Mouse (Mus musculus): ENCODE results near the gene Ap1m2. TPM values are rescaled to one million over a fixed set of nuclear protein-coding genes. Genes with fewer than 3 reads are reported as not detected.

Gene Ap1m2
- polyA plus RNA-seq, 1 experiment from 2014 or later = 46.9 TPM

Other genes with a start within 250 kb of the Ap1m2 start
- 0.39 and 1.5 TPM in 2 replicates for gene Zglp1, start 245.2 kb downstream of the Ap1m2 start, polyA plus RNA-seq (2015; fragmentation: Nextera tagmentation; extraction: Ambion mirVana)
- gene Gm49373, start 239.2 kb downstream of the Ap1m2 start, polyA plus RNA-seq (2015; fragmentation: Nextera tagmentation; extraction: Ambion mirVana) = 0.72 and 1.0 TPM in 2 replicates
- gene Fdx1l, start 238.7 kb downstream of the Ap1m2 start, polyA plus RNA-seq (2015; fragmentation: Nextera tagmentation; extraction: Ambion mirVana) = 61.0 and 65.4 TPM in 2 replicates
- gene Gm38431, start 220.3 kb downstream of the Ap1m2 start, polyA plus RNA-seq (2015; fragmentation: Nextera tagmentation; extraction: Ambion mirVana) = 1.6 and 2.9 TPM in 2 replicates
- gene Raver1, start 220.3 kb downstream of the Ap1m2 start, polyA plus RNA-seq (2015; fragmentation: Nextera tagmentation; extraction: Ambion mirVana) = 55.4 and 65.8 TPM in 2 replicates
- 13.9 and 16.0 TPM in 2 replicates for gene Tyk2, start 181.1 kb downstream of the Ap1m2 start, polyA plus RNA-seq (2015; fragmentation: Nextera tagmentation; extraction: Ambion mirVana)
- 296 and 300 TPM in 2 replicates for gene Cdc37, start 162.4 kb downstream of the Ap1m2 start, polyA plus RNA-seq (2015; fragmentation: Nextera tagmentation; extraction: Ambion mirVana)
- gene Pde4a, start 146.6 kb downstream of the Ap1m2 start, polyA plus RNA-seq (2015; fragmentation: Nextera tagmentation; extraction: Ambion mirVana) = 7.5 and 9.4 TPM in 2 replicates
- 73.2 and 76.4 TPM in 2 replicates for gene Keap1, start 73.0 kb downstream of the Ap1m2 start, polyA plus RNA-seq (2015; fragmentation: Nextera tagmentation; extraction: Ambion mirVana)
- gene S1pr5, start 63.9 kb downstream of the Ap1m2 start, polyA plus RNA-seq (2015; fragmentation: Nextera tagmentation; extraction: Ambion mirVana) = 4.5 and 5.0 TPM in 2 replicates
- gene Atg4d, start 47.0 kb downstream of the Ap1m2 start, polyA plus RNA-seq (2015; fragmentation: Nextera tagmentation; extraction: Ambion mirVana) = 40.5 and 44.8 TPM in 2 replicates
- gene Kri1, start 24.4 kb downstream of the Ap1m2 start, polyA plus RNA-seq (2015; fragmentation: Nextera tagmentation; extraction: Ambion mirVana) = 18.2 and 19.0 TPM in 2 replicates
- 57.8 and 63.0 TPM in 2 replicates for gene Cdkn2d, start 20.9 kb downstream of the Ap1m2 start, polyA plus RNA-seq (2015; fragmentation: Nextera tagmentation; extraction: Ambion mirVana)
- gene Slc44a2, start 8.4 kb upstream of the Ap1m2 start, polyA plus RNA-seq (2015; fragmentation: Nextera tagmentation; extraction: Ambion mirVana) = 133 and 143 TPM in 2 replicates
- gene Ilf3, start 55.5 kb upstream of the Ap1m2 start, polyA plus RNA-seq (2015; fragmentation: Nextera tagmentation; extraction: Ambion mirVana) = 179 and 180 TPM in 2 replicates
- gene Qtrt1, start 99.5 kb upstream of the Ap1m2 start, polyA plus RNA-seq (2015; fragmentation: Nextera tagmentation; extraction: Ambion mirVana) = 47.5 and 48.6 TPM in 2 replicates
- gene Dnm2, start 112.6 kb upstream of the Ap1m2 start, polyA plus RNA-seq (2015; fragmentation: Nextera tagmentation; extraction: Ambion mirVana) = 79.7 and 85.9 TPM in 2 replicates
- 113 and 123 TPM in 2 replicates for gene Tmed1, start 197.9 kb upstream of the Ap1m2 start, polyA plus RNA-seq (2015; fragmentation: Nextera tagmentation; extraction: Ambion mirVana)
- 5.1 and 6.9 TPM in 2 replicates for gene AB124611, start 213.8 kb upstream of the Ap1m2 start, polyA plus RNA-seq (2015; fragmentation: Nextera tagmentation; extraction: Ambion mirVana)
- gene Carm1, start 234.6 kb upstream of the Ap1m2 start, polyA plus RNA-seq (2015; fragmentation: Nextera tagmentation; extraction: Ambion mirVana) = 56.5 and 61.5 TPM in 2 replicates